Mouse (Mus musculus) testis, adult 2 months (tissue): Measurements from ENCODE around the gene Ccl28. TPM values are rescaled to one million over a fixed set of nuclear protein-coding genes. Genes with fewer than 3 reads are reported as not detected.
"Not testable (repeated sequence)": the region's sequence is repeated elsewhere in the genome, so short reads cannot be mapped to it uniquely, and the experiment has no call there.

Source experiments
- H3K27ac ChIP-seq: fragments of 200-500 bp; 2 replicates; pipeline ENCODE4 v1.5.1; 2012; ENCODE audit warnings: low read depth, low read length; ENCODE audit not compliant: control insufficient read depth, insufficient read depth
- H3K27me3 ChIP-seq: fragments of 200-500 bp; 2 replicates; pipeline ENCODE4 v1.6.1; 2012; ENCODE audit warnings: mild to moderate bottlenecking, low read length, moderate library complexity; ENCODE audit not compliant: control insufficient read depth, insufficient read depth
- H3K36me3 ChIP-seq: fragments of 200-500 bp; 2 replicates; pipeline ENCODE4 v1.6.1; 2012; ENCODE audit warnings: mild to moderate bottlenecking, low read length; ENCODE audit not compliant: control insufficient read depth, insufficient read depth
- H3K4me1 ChIP-seq: fragments of 200-500 bp; 2 replicates; pipeline ENCODE4 v1.6.1; 2012; ENCODE audit warnings: low read length; ENCODE audit not compliant: control insufficient read depth, insufficient read depth
- H3K4me3 ChIP-seq: fragments of 200-500 bp; 2 replicates; pipeline ENCODE4 v1.5.1; 2012; ENCODE audit warnings: low read depth, mild to moderate bottlenecking, low read length, moderate library complexity, mixed read lengths; ENCODE audit not compliant: control insufficient read depth
- CTCF ChIP-seq: fragments of 200-500 bp; IDR thresholded peaks from 2 replicates; pipeline ENCODE4 v1.5.1; 2012; ENCODE audit warnings: low read depth, mild to moderate bottlenecking, inconsistent platforms, low read length, moderate library complexity; ENCODE audit not compliant: control insufficient read depth, insufficient read depth, insufficient replicate concordance
- polyA plus RNA-seq: library from polyadenylated mRNA; depleted of rRNA; stranded (reverse); fragments of >200 nt; gene quantifications from 2 replicates; pipeline ENCODE4 v1.2.3, GENCODE M21; 2012; rRNA removed

Gene Ccl28
- 2.3 and 3.7 TPM in 2 replicates for polyA plus RNA-seq

- no peaks in the 10 kb centered on the region for H3K4me1 ChIP-seq
- H3K36me3 ChIP-seq: no peaks in the 10 kb centered on the region
- H3K4me3 ChIP-seq: no peak within 1 kb of the TSS
- no peak within 1 kb of the TSS for H3K27ac ChIP-seq
- no peaks in the 10 kb centered on the region for H3K27me3 ChIP-seq
- no peak for TF ChIP-seq CTCF
These were observed at the start of gene Ccl28 for GRCm38 (mm10) chr13:119623634-119624033. Gene Ccl28 (plus strand): TSS chr13:119623819.

DNA sequence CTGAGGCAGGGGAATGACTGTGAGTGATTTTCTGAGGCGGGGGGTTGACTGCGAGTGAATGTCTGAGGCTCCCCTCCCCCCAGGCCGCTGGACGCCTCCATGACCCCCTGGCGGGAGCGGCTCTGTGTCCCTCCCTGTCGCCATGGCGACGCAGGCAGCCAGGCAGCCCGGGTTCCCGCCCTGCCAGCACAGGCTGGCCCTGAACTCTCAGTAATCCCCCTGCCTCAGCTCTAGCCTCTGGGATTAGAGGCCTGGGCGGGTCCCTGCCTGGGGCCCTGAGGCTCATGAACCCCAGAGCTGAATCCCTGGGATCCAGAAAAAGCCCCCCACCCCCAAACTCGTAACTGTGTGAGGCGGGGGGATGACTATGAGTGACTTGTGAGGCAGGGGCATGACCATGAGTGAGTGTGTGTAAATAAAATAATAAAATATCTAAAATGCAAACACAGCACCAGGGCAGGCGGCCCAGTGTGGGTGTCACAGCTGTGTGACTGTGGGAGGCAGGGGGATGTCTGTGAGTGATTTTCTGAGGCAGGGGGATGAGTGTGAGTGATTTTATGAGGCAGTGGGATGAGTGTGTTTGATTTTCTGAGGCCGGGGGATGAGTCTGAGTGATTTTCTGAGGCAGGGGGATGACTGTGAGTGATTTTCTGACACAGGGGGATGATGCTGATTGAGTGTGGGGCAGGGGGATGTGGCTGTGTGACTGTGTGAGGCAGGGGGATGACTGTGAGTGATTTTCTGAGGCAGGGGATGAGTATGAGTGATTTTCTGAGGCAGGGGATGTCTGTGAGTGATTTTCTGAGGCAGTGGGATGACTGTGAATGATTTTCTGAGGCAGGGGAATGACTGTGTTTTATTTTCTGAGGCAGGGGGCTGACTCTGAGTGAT is 27.1 kb upstream of the Ccl28 start:
- H3K36me3 ChIP-seq, H3K4me3 ChIP-seq, H3K4me1 ChIP-seq, H3K27ac ChIP-seq, H3K27me3 ChIP-seq: not testable (repeated sequence)

DNA sequence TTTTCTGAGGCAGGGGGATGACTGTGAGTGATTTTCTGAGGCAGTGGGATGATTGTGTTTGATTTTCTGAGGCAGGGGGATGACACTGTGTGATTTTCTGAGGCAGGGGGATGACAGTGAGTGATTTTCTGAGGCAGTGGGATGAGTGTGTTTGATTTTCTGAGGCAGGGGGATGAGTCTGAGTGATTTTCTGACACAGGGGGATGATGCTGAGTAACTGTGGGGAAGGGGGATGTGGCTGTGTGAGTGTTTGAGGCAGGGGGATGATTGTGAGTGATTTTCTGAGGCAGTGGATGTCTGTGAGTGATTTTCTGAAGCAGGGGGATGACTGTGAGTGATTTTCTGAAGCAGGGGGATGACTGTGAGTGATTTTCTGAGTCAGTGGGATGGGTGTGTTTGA is 25.2 kb upstream of the Ccl28 start:
- H3K4me1 ChIP-seq, H3K4me3 ChIP-seq, H3K27ac ChIP-seq, H3K27me3 ChIP-seq, H3K36me3 ChIP-seq: not testable (repeated sequence)

DNA sequence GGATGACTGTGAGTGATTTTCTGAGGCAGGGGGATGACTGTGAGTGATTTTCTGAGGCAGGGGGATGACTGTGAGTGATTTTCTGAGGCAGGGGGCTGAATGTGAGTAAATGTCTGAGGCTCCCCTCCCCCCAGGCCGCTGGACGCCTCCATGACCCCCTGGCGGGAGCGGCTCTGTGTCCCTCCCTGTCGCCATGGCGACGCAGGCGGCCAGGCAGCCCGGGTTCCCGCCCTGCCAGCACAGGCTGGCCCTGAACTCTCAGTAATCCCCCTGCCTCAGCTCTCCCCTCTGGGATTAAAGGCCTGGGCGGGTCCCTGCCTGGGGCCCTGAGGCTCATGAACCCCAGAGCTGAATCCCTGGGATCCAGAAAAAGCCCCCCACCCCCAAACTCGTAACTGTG is 24.6 kb upstream of the Ccl28 start:
- not testable (repeated sequence) for H3K4me3 ChIP-seq, H3K36me3 ChIP-seq, H3K27me3 ChIP-seq, H3K4me1 ChIP-seq, H3K27ac ChIP-seq

DNA sequence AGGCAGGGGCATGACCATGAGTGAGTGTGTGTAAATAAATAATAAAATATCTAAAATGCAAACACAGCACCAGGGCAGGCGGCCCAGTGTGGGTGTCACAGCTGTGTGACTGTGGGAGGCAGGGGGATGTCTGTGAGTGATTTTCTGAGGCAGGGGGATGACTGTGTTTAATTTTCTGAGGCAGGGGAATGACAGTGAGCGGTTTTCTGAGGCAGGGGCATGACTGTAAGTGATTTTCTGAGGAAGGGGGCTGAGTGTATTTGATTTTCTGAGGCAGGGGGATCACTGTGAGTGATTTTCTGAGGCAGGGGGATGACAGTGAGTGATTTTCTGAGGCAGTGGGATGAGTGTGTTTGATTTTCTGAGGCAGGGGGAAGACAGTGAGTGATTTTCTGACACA is 24.1 kb upstream of the Ccl28 start:
- not testable (repeated sequence) for H3K4me1 ChIP-seq, H3K36me3 ChIP-seq, H3K4me3 ChIP-seq, H3K27ac ChIP-seq, H3K27me3 ChIP-seq

GRCm38 (mm10) chr13:119600166-119600565 is 23.5 kb upstream of the Ccl28 start:
- H3K4me1 ChIP-seq, H3K36me3 ChIP-seq, H3K27me3 ChIP-seq, H3K4me3 ChIP-seq, H3K27ac ChIP-seq: not testable (repeated sequence)

DNA sequence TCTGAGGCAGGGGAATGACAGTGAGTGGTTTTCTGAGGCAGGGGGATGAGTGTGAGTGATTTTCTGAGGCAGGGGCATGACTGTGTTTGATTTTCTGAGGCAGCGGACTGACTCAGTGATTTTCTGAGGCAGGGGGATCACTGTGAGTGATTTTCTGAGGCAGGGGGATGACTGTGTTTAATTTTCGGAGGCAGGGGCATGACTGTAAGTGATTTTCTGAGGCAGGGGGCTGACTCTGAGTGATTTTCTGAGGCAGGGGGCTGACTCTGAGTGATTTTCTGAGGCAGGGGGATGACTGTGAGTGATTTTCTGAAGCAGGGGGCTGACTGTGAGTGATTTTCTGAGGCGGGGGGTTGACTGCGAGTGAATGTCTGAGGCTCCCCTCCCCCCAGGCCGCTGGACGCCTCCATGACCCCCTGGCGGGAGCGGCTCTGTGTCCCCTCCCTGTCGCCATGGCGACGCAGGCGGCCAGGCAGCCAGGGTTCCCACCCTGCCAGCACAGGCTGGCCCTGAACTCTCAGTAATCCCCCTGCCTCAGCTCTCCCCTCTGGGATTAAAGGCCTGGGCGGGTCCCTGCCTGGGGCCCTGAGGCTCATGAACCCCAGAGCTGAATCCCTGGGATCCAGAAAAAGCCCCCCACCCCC is 20.8 kb upstream of the Ccl28 start:
- H3K27me3 ChIP-seq, H3K4me1 ChIP-seq, H3K36me3 ChIP-seq, H3K27ac ChIP-seq, H3K4me3 ChIP-seq: not testable (repeated sequence)

DNA sequence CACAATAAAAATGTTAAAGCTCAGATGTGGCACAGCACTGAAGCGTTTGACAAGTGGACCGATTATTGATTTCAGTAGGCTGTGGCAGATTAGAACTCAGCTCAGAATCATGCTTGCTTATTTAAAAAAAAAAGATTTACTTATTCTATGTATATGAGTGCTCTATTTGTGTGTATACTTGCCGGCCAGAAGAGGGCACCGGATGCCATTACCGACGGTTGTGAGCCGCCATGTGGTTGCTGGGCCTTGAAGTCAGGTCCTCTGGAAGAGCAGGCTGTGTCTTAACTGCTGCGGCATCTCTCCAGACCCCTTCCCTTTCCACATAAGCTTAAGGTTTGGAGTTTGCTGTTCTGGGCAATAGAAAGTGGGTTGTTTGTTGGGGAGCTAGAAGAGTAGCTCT is 19.7 kb upstream of the Ccl28 start:
- H3K27ac ChIP-seq, H3K36me3 ChIP-seq, H3K4me3 ChIP-seq, H3K27me3 ChIP-seq, H3K4me1 ChIP-seq: not testable (repeated sequence)

- H3K4me3 ChIP-seq, H3K27me3 ChIP-seq, H3K27ac ChIP-seq, H3K36me3 ChIP-seq, H3K4me1 ChIP-seq: not testable (repeated sequence)
These were observed 19.3 kb upstream of the Ccl28 start for GRCm38 (mm10) chr13:119604322-119604721.
